Mouse (Mus musculus) thymus, postnatal 36 days (tissue): ENCODE data around the gene Mup20.
"Not testable (repeated sequence)": the region's sequence is repeated elsewhere in the genome, so short reads cannot be mapped to it uniquely, and the experiment has no call there.

Experiments used
- DNase-seq, 2 experiments: peaks; one replicate each; pipeline ENCODE4 v3.0.0; 2022; ENCODE audit warnings: mixed read lengths in 2 of 2

The Mup20 gene

GRCm38 (mm10) chr4:62054058-62054457 lies at the start of gene Mup20:
Mup20 (minus strand) TSS chr4:62054158.
- DNase-seq, result not testable (repeated sequence)

- DNase-seq, result not testable (repeated sequence)
Observed at GRCm38 (mm10) chr4:62103366-62103765, 49.4 kb upstream of the Mup20 start.

GRCm38 (mm10) chr4:62087953-62088352 lies 34.0 kb upstream of the Mup20 start:
- no peak for DNase-seq

GRCm38 (mm10) chr4:62087241-62087640 lies 33.3 kb upstream of the Mup20 start, which contains the start of gene Mup3:
Mup3 (minus strand) TSS chr4:62087342.
- no peak for DNase-seq

- no peak for DNase-seq
Observed at GRCm38 (mm10) chr4:62082755-62083154, 28.8 kb upstream of the Mup20 start.

- no peak for DNase-seq
Observed at GRCm38 (mm10) chr4:62075126-62075525, 21.2 kb upstream of the Mup20 start.

GRCm38 (mm10) chr4:62054780-62055179 lies 822 bp upstream of the Mup20 start:
- not testable (repeated sequence) for DNase-seq

GRCm38 (mm10) chr4:62026281-62026680 lies 27.7 kb downstream of the Mup20 start:
- DNase-seq, result no peak

GRCm38 (mm10) chr4:62024256-62024959 lies 29.6 kb downstream of the Mup20 start:
- DNase-seq, result no peak

GRCm38 (mm10) chr4:62023646-62024045 lies 30.3 kb downstream of the Mup20 start:
- DNase-seq, result no peak

GRCm38 (mm10) chr4:62023120-62023519 lies 30.8 kb downstream of the Mup20 start:
- no peak for DNase-seq

- not testable (repeated sequence) for DNase-seq
Observed at GRCm38 (mm10) chr4:62020511-62020910, 33.4 kb downstream of the Mup20 start.
